Mouse (Mus musculus): Measurements from ENCODE around the gene Ptpn5.

Gene Ptpn5

DNA sequence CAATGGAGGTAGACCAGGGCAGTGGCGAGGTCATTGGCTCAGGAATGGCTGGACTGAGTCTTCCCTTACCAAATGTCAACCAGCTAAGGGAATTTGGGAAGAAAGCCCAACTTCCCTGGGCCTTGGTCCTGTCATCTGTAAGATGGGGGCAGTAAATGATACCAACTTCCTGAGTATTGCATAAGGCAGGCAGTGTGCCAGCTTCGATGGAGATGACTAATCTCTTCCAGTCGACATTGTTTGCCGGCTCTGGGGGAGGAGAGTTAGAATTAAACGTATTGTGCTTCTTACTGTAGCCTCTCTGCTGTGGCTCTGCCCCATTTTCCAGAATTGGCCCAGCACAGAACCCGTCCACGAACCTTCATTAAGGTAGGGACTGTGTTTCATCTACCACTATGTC lies 23.0 kb downstream of the Ptpn5 start:
- DNase-seq = no peak

DNA sequence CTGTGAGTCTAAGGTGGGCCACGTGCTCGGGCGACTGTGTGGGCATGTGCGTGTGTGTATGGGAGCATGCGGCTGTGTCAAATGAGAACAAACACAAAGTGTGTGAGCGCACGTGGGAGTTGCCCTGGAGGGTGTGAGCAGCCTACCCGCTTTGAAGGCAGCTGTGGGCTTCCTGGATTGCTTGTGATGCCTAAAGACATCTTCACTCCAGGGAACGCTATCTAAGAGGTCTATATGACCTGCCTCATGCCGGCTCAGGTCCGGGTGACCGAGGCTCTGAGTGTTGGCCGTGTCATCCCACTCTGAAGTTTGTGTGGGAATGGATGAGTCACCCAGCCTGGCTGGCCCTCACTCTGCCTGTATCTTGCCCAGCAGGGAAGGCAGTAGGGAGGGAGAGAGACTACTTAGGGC lies 24.7 kb downstream of the Ptpn5 start:
- DNase-seq = peak; percentile 21 to 26

DNA sequence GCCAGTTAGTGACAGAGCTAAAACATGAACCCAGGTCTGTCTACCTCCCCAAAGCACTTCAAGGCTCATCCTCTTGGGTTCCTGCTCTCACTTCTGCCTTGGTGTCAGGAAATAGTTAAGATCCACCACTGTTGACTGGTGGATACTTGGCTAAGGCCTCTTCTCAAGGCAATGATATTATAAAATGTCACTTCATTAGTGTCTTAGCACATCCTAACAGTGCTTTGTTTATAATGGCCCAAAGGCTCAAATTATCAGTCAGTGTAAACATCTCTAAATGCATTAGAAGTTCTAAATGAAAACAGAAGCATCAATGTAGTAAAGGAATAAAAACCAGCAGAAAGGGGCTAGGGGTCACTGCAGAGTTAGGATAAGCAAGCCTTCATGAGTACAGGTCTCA lies 26.5 kb downstream of the Ptpn5 start:
- DNase-seq = no peak

DNA sequence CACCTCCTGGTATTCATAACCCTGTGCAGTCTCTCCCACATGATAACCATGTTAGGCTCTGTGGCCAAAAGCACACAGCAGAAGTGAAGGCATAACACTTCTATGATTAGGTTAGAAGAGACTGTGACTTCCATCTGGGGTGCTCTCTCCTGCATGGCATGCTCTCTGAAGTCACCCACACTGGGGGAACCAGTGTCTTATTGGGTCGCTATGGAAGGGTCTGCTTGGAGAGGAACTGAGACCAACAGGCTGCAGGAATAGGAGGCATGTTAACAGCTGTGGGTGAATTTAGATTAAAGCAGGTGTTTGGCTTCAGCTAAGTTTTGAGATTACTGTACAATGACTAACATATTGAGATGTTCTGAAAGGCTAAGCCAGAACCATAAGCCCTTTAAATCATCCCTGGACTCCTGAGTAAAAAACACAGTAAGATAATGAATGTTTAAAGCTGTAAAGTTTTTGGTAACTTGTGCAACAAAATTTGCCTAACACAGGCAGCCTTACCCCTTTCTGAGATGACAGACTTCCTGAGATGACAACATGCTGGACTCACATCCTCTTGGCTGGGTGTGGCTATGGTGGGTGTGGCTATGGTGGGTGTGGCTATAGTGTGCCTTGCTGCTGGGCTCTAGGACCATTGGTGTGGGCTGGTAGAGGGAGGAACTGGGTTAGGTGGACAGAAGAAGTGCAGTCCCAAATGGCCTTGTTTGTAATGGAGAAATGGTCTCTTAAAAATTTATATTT lies 29.6 kb downstream of the Ptpn5 start:
- peak; percentile 81 to 83 for DNase-seq

DNA sequence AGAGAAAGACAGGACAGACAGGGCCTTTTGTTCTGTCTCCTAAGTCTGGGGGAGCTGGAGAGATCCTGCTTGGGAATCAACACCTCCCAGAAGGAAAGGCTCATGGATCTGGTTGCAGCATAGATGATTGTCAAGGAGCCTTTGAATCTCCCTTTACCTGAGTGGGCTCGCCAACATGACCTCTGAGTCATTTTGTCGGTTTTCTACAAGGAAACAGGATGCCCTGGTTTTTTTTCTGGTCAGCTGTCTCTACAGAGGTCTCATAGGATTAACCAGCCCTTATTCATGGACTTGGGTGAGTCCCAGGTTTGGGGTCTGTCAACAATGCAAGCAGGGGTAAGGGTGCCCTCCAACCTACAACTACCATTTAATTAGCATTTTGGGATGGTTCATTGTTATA lies 30.5 kb downstream of the Ptpn5 start:
- no peak for DNase-seq

DNA sequence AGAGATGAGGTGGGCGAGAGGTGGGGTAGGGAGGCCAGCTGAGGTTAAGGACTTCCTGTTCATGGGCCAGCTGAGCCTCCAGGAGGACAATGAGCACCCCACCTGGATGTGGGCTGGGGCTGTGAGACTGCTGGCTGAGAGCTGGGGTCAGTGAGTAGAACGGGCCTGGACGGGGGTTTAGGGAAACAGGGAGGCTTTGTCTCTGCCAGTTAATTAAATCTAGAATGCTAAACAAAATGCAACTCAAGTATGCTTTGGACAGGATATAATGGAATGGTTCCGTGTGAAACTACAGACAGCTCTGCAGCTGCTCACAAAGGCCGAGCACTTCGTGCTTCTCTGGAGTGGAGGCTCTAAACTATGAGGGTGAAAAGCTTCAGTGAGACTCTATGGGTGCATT lies 32.9 kb downstream of the Ptpn5 start:
- DNase-seq = no peak

DNA sequence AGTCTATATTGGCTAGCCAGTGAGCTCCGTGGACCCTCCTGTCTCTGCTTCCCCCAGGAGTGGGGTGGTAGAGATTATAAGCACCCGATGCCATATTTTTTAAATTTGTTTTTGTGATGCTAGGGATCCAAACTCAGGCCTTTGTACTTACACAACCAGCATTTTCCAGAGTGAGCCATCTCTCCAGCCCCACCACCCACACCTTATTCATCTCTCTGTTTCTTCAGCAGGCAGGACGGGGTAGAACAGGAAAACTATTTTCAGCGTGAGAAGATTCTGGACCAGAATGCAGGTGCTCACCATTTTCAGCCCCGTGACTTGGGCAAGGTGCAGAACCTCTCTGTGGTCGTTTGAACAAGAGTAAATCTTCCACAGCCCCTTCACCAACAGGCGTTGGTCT lies 34.2 kb downstream of the Ptpn5 start:
- no peak for DNase-seq

DNA sequence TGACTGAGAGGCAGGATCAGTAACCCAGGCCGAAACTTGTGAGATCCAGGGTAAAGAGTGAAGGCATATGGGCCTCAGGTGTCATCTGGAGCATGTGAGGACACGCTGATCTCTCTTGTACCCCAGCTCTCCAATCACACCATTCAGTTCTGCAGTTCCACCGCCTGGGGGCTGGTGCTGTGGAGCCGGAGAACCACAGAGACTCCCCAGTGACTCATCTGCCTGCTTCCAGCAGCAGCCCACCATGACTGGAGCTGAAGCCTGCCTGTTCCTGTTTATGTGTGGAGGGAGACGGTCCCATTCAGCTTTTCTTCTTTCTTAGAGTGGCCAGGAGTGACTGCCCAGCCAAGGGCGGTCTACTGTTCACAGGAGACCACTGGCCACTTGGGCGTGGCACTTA lies 35.4 kb downstream of the Ptpn5 start:
- no peak for DNase-seq

DNA sequence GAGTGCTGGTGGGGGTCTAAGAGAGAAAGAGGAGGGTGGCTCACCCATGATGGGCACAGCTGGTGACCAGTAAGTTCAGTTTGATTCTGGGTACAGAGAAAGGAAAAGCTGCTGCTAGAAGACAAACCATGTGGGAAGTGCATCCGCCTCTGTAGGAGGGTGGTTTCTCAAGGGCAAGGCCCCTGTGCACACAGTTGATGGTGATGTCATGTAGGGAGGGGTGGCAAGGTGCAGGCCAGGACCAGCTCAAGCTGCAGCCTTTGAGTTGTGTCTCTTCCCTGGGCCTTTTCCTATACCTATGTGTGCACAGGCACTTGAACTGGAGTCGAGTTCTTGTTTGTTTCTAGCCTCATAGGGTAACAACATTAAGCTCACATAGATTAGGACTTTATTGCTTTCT lies 38.5 kb downstream of the Ptpn5 start:
- no peak for DNase-seq

DNA sequence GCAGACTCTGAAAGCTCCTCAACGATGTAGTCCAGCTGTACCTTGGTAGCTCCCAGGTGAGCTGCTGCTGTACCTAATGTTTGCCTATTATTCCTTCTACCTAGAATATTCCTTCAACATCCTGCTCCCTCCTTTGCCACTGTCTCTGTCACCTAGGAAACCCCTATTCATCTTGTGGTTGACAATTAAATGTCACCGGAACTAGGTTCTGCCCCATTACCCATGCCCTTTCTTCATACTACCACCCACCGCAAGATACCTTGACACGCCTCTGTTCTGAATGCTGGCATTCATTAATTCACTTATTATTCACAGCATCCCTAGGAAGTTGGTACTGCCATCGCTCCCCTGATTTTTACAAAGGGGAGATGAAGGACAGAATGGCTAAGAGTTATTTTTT lies 39.5 kb downstream of the Ptpn5 start:
- no peak for DNase-seq

DNA sequence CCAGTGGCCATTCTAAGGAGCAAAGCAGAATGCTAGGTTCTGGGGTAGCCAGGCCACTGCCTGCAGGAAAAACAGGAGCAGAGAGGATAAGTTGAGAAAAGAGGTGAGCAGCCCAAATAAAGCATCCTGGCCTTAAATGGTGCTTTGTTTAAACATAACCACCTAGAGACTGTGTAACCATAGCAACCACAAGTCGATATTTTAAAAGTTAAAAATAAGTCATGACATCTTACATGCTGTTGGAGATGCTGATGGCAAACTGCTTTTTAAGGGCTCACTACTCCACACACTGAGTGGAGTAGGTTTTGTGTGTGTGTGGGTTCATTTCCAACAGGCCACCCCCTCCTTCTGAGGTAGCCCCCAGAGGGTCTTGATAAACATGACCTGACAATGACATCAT lies 48.4 kb downstream of the Ptpn5 start:
- no peak for DNase-seq

DNA sequence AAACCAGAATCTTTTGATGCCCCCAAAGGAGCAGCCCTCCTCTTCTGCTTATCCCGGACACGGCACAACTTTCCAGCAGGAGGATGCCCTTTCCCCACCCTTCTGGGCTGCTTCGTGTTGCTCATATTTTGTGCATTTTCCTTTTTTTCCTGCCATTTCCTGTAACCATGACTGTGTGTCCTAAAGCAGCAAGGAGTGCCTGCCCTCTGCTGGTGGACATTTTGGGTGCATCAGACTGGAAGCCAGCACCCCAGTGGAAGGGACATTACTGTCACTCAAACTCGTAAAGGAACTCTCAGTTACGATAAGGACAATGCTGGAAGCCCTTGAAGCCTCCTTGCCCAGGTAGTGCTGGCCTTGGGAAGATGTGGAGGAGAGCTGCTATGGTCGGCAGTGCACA lies 52.2 kb downstream of the Ptpn5 start:
- peak; percentile 69 to 72 for DNase-seq

DNA sequence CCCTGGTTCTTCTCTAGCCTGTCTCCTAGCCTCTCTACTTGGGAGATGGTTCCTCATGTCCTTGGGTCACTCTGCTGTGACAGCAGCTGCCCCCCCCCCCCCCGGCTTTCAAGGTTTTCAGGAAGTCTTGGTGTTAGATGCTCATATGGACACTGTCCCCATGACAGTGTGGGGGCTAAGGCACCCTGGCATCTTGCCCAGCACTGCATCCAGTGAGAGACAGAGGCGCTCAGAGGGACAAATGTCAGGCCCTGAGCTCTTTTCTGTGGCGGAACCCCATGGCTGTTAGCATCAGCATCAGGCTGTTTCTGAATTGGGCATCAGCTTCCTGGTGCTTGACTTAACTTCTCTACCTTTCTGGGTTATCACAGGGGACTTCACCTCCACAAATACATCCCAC lies 52.6 kb downstream of the Ptpn5 start:
- DNase-seq = no peak

DNA sequence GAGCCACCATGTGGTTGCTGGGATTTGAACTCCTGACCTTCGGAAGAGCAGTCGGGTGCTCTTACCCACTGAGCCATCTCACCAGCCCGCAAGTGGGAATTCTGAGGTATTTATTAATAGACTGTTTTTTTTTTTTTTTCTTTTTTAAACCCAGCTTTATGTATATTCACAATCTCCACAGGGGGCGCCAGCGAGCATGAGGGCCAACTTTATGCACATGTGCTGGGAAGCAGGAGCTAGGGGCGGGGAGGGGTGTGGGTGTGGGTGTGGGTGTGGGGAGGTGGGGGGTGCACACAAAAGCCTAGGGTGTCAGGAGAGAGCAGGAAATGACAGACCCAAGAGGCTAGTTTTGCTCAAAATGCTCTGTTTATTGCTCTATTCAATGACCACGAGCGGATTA lies 56.0 kb downstream of the Ptpn5 start:
- peak; percentile 71 to 74 for DNase-seq

DNA sequence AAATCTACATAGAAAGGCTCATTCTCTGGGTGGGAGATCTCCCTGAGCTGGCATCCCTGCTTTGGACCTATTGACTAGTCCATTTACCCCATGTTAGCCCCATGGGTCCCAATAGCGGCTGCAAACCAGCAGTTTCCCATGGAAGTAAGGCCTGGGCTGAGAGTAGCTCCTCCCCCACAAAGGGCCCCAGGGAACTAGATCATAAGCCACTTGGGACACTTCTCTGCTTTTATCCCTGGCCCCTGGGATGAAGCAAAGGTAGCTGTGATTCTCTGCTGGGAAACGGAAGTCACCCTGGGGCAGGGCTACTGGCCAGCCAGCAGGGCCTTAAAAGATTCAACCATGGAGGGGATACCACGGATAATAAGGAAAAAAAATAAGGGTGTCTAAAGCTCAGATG lies 56.8 kb downstream of the Ptpn5 start:
- no peak for DNase-seq

DNA sequence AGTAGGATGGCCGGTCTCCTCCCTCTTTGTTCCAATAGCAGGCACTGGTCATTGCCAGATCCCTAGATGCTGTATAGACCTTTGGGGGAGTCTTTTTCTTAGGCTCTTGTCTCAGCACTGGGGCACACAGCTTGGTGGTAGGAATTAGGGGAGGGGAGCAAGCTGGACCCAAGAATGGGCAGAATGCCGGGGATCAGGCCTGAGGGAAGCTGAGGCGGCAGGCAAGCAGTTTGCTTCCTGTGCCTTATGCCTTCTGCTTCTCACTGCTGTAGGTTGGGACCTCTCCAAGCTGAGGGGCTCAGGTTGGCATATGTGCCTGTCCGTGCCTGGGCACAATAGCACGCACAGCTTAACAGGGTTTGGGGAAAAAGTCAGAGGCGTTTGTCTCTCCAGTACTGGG lies 57.3 kb downstream of the Ptpn5 start:
- DNase-seq = no peak

DNA sequence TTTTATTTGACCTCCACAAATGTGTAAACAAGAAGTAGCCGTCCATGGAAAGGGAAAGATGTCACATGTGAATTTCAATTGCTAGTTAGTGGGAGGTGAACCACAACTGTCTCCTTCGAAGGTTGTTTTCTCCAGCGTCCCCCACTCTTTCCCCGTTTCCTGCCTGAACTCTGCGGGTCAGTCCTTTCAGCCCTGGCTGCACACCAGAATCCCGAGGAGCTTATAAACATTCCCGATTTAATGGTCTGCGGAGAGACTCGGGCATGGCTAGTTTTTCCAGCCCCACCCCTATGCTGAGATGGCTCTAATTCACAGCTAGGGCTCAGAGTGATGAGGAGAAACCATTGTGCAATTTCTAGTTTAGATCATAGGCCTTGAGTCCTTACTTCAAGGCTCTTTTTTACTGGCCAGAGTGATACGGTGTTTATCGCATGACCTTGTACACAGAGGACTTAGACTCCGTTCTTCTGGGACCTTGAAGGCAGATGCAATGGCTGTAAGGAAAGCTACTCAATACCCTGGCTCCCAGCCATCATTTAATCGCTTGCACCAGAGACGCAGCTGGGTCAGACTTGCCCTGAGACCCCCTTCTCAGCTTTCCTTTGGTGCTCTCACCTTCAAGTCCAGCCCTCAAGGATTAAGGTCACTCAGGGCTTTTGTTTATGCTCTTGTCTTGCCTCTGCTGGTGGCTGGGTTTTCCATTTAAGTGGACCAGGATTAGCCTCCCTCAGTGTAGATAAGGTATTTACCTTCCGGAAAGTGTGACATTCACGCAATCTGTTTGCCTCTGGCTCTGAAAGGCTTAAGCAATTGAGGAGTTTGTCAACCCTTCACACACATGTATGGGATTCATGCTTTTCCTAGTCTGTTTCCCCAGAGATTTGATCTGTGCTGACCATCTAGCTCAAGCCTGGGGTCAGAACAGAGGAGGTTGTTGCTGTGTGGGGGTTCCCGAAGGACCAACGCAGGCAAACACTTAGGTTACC lies 59.7 kb downstream of the Ptpn5 start:
- no peak for DNase-seq

DNA sequence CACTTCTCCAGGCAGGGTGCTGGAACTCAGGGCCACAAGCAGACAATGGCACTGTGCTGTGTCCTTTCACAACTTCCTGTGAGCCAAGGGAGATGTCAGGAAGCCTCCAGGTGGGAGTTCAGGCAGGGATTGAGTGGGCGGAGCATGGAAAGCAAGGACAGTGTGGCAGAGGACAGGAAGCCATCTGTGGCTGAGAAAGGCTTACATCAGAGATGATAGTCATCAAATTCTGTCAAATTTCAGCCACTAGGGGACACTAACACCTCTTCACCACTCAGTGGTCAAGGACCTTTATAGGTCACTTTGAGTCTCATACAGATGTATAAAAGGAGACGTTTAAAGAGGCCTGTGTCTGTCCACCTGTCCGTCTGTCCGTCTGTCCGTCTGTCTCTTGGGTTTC lies 60.9 kb downstream of the Ptpn5 start:
- DNase-seq = no peak

DNA sequence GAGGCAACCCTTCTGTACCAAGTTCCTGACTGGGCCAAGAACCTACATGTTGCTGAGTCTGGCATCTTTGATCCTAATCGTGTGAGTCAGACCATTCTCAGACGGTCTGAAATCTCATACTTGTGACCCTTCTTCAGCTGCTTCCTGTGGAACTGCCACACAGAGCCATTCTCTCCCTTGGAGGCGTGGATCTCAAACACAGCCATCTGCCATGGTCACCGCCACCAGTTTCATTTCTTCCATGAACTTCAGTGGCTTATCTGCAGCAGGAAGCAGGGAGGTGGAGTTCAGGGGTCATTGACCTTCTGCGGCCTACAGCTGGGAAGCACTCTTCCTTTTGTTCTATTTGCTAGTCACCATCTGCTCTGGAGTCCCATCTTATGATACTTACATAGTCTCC lies 65.6 kb downstream of the Ptpn5 start:
- no peak for DNase-seq

DNA sequence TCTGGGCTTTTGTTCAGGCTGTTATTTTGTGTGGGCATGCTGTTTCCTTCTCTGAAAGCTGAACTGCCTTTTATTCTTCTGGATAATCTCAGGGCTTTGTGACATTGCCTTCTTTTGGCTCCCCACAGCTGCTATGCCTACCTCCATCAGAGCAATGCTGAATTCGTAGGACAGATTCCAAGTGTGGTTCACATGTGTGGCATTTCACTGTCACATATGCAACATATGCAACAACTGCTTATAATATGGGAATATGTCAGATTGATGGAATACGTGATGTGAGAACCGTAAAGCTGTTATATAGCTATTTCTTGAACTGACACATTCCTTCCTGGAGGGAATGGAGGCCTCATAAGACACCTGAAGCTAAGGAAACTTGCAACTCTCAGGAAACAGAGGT lies 66.5 kb downstream of the Ptpn5 start:
- no peak for DNase-seq

DNA sequence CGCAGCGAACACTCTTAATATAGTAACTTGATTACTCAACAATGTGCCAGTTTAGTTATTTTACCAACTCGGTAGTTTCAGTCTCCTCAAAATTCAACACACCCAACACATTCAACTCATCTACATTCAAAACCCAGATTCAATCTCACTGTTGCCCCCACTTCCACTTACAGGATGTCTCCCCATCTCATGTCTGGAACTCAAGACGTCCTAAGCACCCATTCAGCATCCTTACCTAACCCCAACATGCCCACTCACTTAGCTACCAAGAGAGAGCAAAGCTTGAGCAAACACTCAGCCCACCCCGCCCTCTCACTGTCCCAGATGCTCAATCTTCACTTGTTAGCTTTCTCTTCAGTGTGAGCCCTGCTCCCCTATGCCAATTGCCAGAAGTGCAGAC lies 71.9 kb downstream of the Ptpn5 start:
- no peak for DNase-seq

DNA sequence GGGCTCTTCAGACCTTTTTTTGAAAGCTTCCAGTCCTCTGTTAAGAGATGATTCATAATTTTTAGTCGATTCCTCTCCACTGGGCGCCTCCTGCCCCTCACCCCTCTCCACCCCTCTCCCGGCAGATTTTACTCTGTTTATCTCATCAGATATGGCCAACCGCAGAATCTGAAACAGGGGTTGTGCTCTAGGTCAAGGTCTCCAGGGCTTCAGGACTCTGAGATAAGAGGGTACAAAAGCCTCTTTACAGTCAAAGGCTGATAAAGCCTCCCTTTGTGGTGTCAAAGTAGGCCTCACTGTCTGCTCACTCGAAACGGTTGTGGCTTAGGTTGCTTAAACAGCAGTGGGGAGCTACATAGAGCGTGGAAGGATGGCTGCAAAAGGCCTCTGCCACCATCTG lies 74.1 kb downstream of the Ptpn5 start:
- DNase-seq = no peak

DNA sequence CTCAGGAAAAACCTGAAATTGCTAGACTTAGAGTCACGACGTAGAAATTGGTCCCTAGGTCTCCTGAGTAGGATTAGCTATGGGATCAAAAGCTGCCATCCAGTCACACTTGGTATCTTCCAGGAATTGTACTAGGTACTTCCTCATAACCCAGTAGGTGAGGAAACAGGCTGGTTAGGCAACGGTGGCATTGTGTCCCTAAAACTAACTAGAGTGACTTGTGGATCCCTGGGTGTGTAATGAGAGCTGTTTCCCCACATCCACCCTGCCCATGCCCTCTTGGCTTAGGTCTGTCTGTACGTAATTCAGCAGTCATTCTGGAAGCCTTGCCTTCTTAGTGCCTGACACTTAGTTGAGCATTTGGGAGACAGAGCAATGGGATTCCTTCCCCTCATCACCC lies 77.2 kb downstream of the Ptpn5 start:
- no peak for DNase-seq

DNA sequence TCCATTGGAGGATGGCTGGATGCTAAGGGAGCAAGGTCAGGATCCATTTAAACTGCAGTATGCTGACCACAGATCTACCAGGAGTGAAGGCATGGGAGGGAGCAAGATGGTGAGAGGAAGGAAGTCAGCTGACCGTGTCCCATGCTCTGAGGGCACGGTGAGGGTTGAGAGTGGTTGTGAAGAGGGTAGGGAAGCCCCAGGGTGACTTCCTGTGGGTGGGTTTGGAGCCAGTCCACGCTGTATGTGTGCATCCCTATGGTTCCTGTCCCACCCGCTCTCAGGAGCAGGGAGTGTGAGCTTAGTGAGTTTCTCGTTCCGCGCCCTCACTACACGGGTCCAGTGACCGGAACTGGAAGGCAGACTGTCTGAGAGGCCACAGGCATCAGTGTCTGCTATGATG lies 77.7 kb downstream of the Ptpn5 start:
- DNase-seq = peak in 1 of 2 experiments; percentile 8

Data from B cell, adult 2 months (primary cell).